Mouse (Mus musculus) thymus, adult 2 months (tissue): Measurements from ENCODE around the gene Gpr84. TPM values are rescaled to one million over a fixed set of nuclear protein-coding genes. Genes with fewer than 3 reads are reported as not detected.

Experiments used
- DNase-seq: peaks from one replicate; pipeline ENCODE4 v3.0.0; 2021
- H3K27ac ChIP-seq: fragments of 200-500 bp; 2 replicates; pipeline ENCODE4 v1.5.1; 2012; ENCODE audit warnings: low read length, control low read depth; ENCODE audit not compliant: control insufficient read depth, insufficient read depth
- H3K27me3 ChIP-seq: fragments of 200-500 bp; 2 replicates; pipeline ENCODE4 v1.6.1; 2012; ENCODE audit warnings: mild to moderate bottlenecking, low read length, moderate library complexity, mixed read lengths; ENCODE audit not compliant: control insufficient read depth, insufficient read depth
- H3K36me3 ChIP-seq: fragments of 200-500 bp; 2 replicates; pipeline ENCODE4 v1.6.1; 2012; ENCODE audit warnings: mild to moderate bottlenecking, low read length, moderate library complexity; ENCODE audit not compliant: control insufficient read depth, insufficient read depth
- H3K4me1 ChIP-seq: fragments of 200-500 bp; replicated peaks from 2 replicates; pipeline ENCODE4 v1.6.1; 2012; ENCODE audit warnings: low read length; ENCODE audit not compliant: control insufficient read depth, insufficient read depth
- H3K4me3 ChIP-seq: fragments of 200-500 bp; 2 replicates; pipeline ENCODE4 v1.5.1; 2012; ENCODE audit warnings: mild to moderate bottlenecking, low read length, control low read depth, moderate library complexity; ENCODE audit not compliant: control insufficient read depth, insufficient read depth
- CTCF ChIP-seq: fragments of 200-500 bp; IDR thresholded peaks from 2 replicates; pipeline ENCODE4 v1.5.1; 2012; ENCODE audit warnings: mild to moderate bottlenecking, control low read depth, low read length, moderate library complexity, borderline replicate concordance; ENCODE audit not compliant: control insufficient read depth, poor library complexity, insufficient read depth; ENCODE audit errors: extremely low read depth
- POLR2A ChIP-seq: fragments of 200-500 bp; IDR thresholded peaks from 2 replicates; pipeline ENCODE4 v1.6.1; 2012; ENCODE audit warnings: mild to moderate bottlenecking, low read length, control low read depth, moderate library complexity; ENCODE audit not compliant: control insufficient read depth, poor library complexity, insufficient read depth; ENCODE audit errors: extremely low read depth
- WGBS: fragments of 180-500 bp; shearing (Covaris S2); methylation state at CpG from one replicate; pipeline ENCODE4 v1.1.7; 2018; 5-methylcytosine and 5-hydroxymethylcytosine counted together
- polyA plus RNA-seq: library from polyadenylated mRNA; depleted of rRNA; stranded (reverse); fragments of >200 nt; gene quantifications from 2 replicates; pipeline ENCODE4 v1.2.3, GENCODE M21; 2012

Gpr84 gene
- polyA plus RNA-seq, 1 experiment, result 0.28 TPM

DNA sequence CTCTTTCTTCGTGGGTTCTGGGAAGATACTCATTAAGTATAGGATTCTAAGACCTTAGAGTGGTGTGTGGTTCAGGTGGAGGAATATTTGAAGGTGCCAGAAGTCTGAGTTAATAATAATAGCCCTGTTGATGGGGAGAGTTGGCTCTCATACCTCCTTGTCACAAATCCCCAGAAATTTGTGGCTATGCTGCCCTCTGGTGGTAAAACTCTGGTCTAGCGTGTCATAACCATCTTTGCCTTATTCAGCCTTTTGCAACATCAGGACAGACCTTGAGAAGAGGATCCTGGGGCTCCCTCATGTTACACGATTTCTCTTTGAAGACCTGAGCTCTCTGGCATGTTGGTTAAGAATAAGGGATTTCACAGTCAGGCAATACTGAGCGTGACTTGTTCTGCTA lies 32.0 kb upstream of the Gpr84 start:
- Histone ChIP-seq H3K27me3 (no peaks in the 10 kb centered on the region), H3K4me3 (no peak overlapping the region), H3K27ac (no peak overlapping the region), H3K4me1 (peaks cover 23% of the 10 kb centered on the region), H3K36me3 (peaks cover 4% of the 10 kb centered on the region)
- 35% methylated on average over 4 of the region's 4 CpGs for WGBS
- DNase-seq, result peak; percentile 72
- TF ChIP-seq POLR2A (no peak), CTCF (no peak)

DNA sequence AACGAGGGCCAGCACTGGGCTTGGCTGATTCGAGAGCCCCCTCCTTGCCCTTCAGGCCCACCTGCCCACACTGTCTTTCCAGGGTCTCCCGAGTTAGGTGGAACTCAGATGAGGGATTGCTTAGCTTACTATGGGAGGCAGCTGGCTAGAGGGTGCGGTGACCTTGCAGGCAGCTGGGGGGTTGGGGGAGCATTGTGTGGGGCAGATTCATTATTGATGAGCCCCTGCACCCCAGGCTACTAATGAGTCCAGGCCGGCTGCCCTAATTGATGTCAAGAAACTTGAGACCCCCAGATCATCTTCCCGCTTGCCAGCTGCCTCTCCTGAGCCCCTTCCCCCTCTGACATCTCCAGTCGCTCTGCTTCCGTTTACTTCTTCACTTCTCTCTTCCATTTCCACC lies 31.1 kb upstream of the Gpr84 start:
- 89% methylated on average over 8 of the region's 8 CpGs for WGBS

DNA sequence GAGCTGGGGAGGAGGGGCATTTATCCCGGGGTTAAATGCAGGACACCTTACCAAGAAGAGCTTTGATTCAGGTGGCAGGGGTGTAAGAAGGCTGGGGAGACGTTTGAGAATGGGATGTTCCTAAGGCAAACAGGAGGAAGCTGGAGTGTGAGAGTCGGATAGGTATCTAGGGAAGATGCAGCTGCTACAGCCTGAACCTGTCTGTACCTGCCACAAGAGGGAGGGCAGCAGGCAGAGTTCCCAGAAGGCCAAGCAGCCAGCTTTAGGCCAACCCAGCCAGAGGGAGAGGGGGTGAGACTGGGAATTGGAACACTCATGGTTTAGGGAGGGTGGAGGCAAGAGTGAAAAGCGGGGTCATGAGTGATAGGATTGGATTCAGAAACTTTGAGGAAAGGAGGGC lies 30.4 kb upstream of the Gpr84 start:
- 27% methylated on average over 4 of the region's 4 CpGs for WGBS
- TF ChIP-seq POLR2A, result no peak
- TF ChIP-seq CTCF, result no peak
- Histone ChIP-seq H3K36me3 (peaks cover 4% of the 10 kb centered on the region), H3K4me3 (no peak overlapping the region), H3K27ac (no peak overlapping the region), H3K27me3 (no peaks in the 10 kb centered on the region), H3K4me1 (peaks cover 26% of the 10 kb centered on the region)
- no peak for DNase-seq

More for the DNA sequence above, 31.1 kb upstream of the Gpr84 start:
- Histone ChIP-seq H3K4me3 (no peak overlapping the region), H3K27ac (no peak overlapping the region), H3K36me3 (peaks cover 4% of the 10 kb centered on the region), H3K27me3 (no peaks in the 10 kb centered on the region), H3K4me1 (peaks cover 26% of the 10 kb centered on the region)
- no peak for DNase-seq
- TF ChIP-seq CTCF, result no peak
- no peak for TF ChIP-seq POLR2A

GRCm38 (mm10) chr15:103339961-103340337 lies 29.5 kb upstream of the Gpr84 start, which contains the start of gene Zfp385a:
Gene Zfp385a (minus strand): TSS chr15:103340093.
- H3K4me3 ChIP-seq, result peak within 1 kb of the TSS; percentile 82
- DNase-seq, result peak; percentile 83
- H3K4me1 ChIP-seq, result peaks cover 26% of the 10 kb centered on the region
- no peak within 1 kb of the TSS for H3K27ac ChIP-seq
- H3K27me3 ChIP-seq, result no peaks in the 10 kb centered on the region
- peaks cover 3% of the 10 kb centered on the region; the same call in 1 of the 2 replicates for H3K36me3 ChIP-seq
- WGBS, result under 1% methylated on average over 26 of the region's 26 CpGs
- TF ChIP-seq CTCF (0 out of 2 replicates have a peak, but pooled peaks have one; percentile 38), POLR2A (no peak)

DNA sequence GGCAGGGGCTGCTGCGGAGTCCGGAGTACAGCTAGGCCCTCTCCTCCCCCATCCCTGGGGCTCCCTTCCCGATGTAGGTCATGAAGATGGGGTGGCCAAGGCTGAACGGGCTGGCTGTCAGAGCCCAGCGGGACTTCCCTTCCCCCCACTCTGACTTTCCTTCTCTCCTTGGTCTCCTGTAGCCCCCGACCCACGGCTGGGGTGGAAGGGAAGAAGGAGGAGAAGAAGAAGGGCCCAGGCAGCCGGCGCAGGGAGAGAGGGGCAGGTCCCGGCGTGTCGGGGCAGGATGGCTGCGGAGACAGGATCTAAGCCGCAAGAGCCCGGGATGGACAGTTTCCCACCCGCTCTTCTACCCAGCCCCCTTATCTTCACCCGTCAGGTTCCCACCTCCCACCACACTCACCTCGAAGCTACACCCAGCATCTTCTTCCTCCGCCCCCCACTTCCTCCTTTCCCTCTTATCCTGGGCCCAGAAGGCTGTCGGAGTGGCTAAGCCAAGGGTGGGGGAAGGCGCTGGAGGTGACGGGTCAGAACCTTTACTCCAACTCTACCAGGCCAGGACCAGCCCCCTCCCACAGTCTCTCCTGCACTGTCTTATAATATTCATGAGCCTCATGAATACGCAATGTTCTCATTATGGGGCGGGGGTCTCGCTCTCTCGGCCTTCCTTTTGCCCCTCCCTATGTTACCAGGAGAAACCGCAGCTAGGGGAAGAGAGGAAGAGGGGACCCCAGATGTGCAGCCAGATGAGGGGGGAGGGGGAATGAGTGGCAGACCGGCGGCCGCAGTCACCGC lies 29.0 kb upstream of the Gpr84 start:
- 3% methylated on average over 31 of the region's 31 CpGs for WGBS
- H3K4me3 ChIP-seq, result peak overlapping the region; percentile 82
- TF ChIP-seq POLR2A, result no peak
- no peak for TF ChIP-seq CTCF
- H3K27ac ChIP-seq, result no peak overlapping the region
- no peaks in the 10 kb centered on the region for H3K36me3 ChIP-seq
- no peaks in the 10 kb centered on the region for H3K27me3 ChIP-seq
- DNase-seq, result no peak
- peaks cover 26% of the 10 kb centered on the region for H3K4me1 ChIP-seq

DNA sequence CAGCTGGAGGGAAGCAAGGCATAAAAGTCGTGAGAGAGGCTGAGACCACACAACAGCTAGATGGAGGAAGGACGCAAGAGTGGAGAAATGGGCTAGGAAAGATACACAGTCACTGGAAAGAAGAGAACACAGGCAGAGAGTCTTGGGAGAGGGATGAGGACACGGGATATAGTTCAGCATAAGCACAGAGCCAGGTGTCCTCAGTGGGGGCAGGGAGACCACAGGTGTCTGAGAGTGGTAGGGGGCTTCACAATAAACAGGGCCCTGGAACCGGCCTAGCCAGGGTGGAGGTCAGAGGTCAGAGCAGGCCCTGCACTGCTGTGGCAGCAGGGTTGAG lies 28.4 kb upstream of the Gpr84 start:
- no peak for TF ChIP-seq CTCF
- no peak for TF ChIP-seq POLR2A
- no peak overlapping the region for H3K27ac ChIP-seq
- H3K36me3 ChIP-seq, result no peaks in the 10 kb centered on the region
- H3K27me3 ChIP-seq, result no peaks in the 10 kb centered on the region
- DNase-seq, result no peak
- peak overlapping the region; percentile 82; the same call in 1 of the 2 replicates for H3K4me3 ChIP-seq
- peaks cover 28% of the 10 kb centered on the region for H3K4me1 ChIP-seq
- WGBS, result 35% methylated on average over 4 of the region's 4 CpGs
